In the genomic region with DNA sequence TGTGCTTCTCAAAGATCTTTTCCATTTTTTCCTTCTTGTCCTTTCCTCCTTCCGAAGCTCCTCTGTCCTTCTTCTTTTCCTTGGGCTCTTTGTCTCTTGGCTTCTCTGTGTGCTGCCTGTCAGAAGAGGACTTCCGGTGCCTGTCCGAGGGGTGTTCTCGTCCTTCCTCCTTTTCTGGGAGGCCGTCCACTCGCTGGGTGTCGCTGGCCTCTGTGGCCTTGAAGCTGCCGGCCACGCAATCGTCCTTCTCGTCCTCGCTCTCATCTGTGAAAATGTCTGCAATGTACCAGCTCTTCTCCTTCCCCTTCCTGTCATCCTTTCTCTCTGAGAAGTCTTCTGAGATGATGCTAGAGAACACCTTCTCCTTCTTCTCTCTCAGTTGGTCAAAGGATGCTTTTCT, we compare ENCODE assay signal across 31 mouse cellular contexts. TPM values are rescaled to one million over a fixed set of nuclear protein-coding genes. Genes with fewer than 3 reads are reported as not detected.
"Had no signal": no experiment of that assay in that cellular context is flagged by ENCODE, and none has a peak within 500 bp of the region (broad histone marks: within the 10 kb centered on the region; RNA-seq: fewer than 3 reads in every experiment).

No protein-coding gene starts in this region.

- H3K27me3 ChIP-seq: heart, embryonic 13.5 days; heart, embryonic 15.5 days; hindbrain, embryonic 12.5 days; intestine, embryonic 15.5 days; limb, embryonic 13.5 days; limb, embryonic 15.5 days; liver, embryonic 12.5 days had no signal

- H3K27ac ChIP-seq: heart, adult 2 months; heart, embryonic 13.5 days; heart, embryonic 15.5 days; hindbrain, embryonic 10.5 days; hindbrain, embryonic 12.5 days; hindbrain, embryonic 14.5 days; intestine, embryonic 15.5 days; layer of hippocampus, adult 2 months; limb, embryonic 13.5 days; limb, embryonic 15.5 days; liver, embryonic 12.5 days; liver, embryonic 14.5 days had no signal

- DNase-seq: gastrocnemius, postnatal 14 days; gastrocnemius, postnatal 36 days; heart, adult 11 months; heart, adult 2 months; heart, postnatal 4 days; kidney, adult 18-20 months; kidney, adult 8-10 months; kidney, postnatal 10 days; kidney, postnatal 25 days; kidney, postnatal 4 days; layer of hippocampus, postnatal 36 days; left cerebral cortex, postnatal 4 days had no signal

- H3K9ac ChIP-seq: heart, embryonic 13.5 days; heart, embryonic 15.5 days; hindbrain, embryonic 12.5 days; hindbrain, embryonic 14.5 days; intestine, embryonic 15.5 days; limb, embryonic 13.5 days; limb, embryonic 15.5 days; liver, embryonic 12.5 days; liver, embryonic 14.5 days had no signal

- H3K4me2 ChIP-seq: heart, embryonic 11.5 days; heart, embryonic 13.5 days; heart, embryonic 15.5 days; hindbrain, embryonic 12.5 days; hindbrain, embryonic 14.5 days; intestine, embryonic 15.5 days; limb, embryonic 13.5 days; limb, embryonic 15.5 days; liver, embryonic 12.5 days had no signal

- H3K9me3 ChIP-seq: heart, embryonic 13.5 days; heart, embryonic 15.5 days; hindbrain, embryonic 10.5 days; hindbrain, embryonic 12.5 days; intestine, embryonic 15.5 days; limb, embryonic 13.5 days; limb, embryonic 15.5 days; liver, embryonic 12.5 days had no signal

- H3K4me3 ChIP-seq: heart, adult 2 months; heart, embryonic 13.5 days; heart, embryonic 15.5 days; hindbrain, embryonic 10.5 days; hindbrain, embryonic 12.5 days; intestine, embryonic 15.5 days; layer of hippocampus, adult 2 months; limb, embryonic 13.5 days; limb, embryonic 15.5 days; liver, embryonic 12.5 days had no signal

- ATAC-seq: hindbrain, embryonic 16.5 days; inflammation-experienced regulatory T-cells, adult 6 months; intestine, embryonic 15.5 days; intestine, postnatal 0 days; liver, embryonic 12.5 days had no signal

- H3K4me1 ChIP-seq: hindbrain, embryonic 10.5 days; hindbrain, embryonic 12.5 days; intestine, embryonic 15.5 days; limb, embryonic 13.5 days; limb, embryonic 15.5 days had no signal

RNA-seq across cellular contexts. Expression of a gene that starts 45.7 kb away (rescaled TPM):
- total RNA-seq: heart, adult 2 months; heart, postnatal 25 days; liver, adult 2 months had no signal
- polyA plus RNA-seq: gonadal fat pad, adult 2 months; heart, adult 2 months; heart, postnatal 0 days; liver, embryonic 14.5 days had no signal
